Mouse (Mus musculus): Measurements from ENCODE around the gene Mroh3. TPM values are rescaled to one million over a fixed set of nuclear protein-coding genes. Genes with fewer than 3 reads are reported as not detected.

Mroh3 gene
- polyA plus RNA-seq, 1 experiment from 2014 or later: 0.20 TPM

DNA sequence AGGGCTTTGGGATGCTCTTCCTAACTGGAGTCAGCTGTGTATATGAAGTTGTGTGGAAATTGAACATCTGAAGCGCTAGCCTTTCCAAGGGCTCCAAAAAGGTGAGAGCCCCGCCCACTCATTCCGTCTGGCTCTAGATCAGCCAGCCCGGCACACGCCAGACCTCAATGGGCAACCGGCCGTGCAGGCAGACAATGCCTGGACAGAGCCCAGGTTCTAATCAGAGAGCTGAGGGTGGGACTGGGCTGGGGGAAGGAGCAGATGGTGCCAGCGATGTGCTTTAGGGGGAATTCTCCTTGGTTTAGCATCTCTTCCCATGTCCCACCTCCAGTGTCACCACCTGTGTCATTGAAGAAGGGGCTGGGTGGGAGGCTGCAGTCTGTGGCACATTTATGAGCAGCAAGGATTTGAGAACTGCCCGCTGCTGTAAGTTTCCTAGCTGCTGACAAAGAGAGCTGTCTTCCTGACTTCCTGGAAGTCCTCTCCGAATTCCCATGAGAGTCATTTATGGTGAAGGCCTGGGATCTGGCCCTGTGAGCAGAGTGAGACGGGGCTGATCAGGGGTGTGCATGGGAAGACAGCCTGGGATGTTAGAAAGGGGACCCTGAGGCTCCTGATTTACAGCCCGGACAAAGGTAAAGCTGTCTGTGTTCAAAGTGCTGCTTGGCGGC is 78.9 kb downstream of the Mroh3 start:
- Histone ChIP-seq H3K9me3 (no peaks in the 10 kb centered on the region), H3K4me2 (peak overlapping the region; percentile 80), H3K27ac (peak overlapping the region; percentile 91), H3K4me1 (peaks cover 82% of the 10 kb centered on the region), H3K27me3 (peaks cover 17% of the 10 kb centered on the region; the same call in 1 of the 2 replicates), H3K9ac (peak overlapping the region; percentile 83), H3K4me3 (replicated peaks) (peak overlapping the region; percentile 76), H3K36me3 (replicated peaks) (no peaks in the 10 kb centered on the region)
- 32% methylated on average over 13 of the region's 13 CpGs for WGBS
- ATAC-seq (ENCODE audit: low FRiP score): peak; percentile 2; the same call in 1 of the 2 replicates

DNA sequence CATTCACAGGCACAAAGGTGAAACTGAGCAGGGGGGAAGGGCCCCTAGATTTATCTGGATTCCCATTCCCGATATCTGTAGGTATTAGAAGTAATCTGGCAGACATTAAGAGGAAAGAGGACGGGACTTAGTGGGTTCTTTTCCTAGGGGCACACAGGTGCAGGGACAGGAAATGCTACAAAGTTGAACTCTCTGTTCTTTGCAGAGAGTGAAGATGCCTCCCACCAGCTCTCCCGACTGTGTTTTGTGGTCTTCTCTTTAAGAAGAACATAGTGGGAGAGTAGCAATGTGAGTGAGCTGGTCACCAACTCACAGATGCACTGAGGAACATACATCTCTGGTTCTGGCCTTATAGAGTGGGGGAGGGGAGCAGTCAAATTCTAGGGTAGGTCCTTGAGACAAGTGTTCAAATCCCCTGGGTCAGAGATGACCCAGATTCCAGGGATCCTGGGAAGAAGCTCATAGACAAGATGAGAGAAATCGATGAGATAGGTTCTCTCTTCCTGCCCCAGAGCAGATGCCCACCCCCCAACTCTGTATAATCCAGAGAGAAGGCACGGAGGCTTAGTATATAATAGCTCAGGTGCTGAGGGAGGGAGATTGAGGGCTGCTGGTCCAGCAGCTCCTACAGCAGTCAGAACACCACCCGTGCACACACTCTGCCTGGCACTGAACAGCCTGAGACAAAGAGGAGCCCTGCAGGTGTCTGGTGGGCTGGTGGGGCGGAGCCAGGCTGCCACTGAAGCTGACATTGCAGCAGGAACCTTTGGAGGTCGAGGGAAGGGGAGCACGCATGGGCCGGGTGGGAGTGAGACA is 80.0 kb downstream of the Mroh3 start:
- H3K4me1 ChIP-seq: peaks cover 70% of the 10 kb centered on the region
- 20% methylated on average over 10 of the region's 10 CpGs for WGBS

More for the DNA sequence above, 80.0 kb downstream of the Mroh3 start:
- Histone ChIP-seq H3K27me3 (peaks cover 17% of the 10 kb centered on the region; the same call in 1 of the 2 replicates), H3K4me2 (peak overlapping the region; percentile 80), H3K27ac (peak overlapping the region; percentile 91), H3K4me3 (replicated peaks) (peak overlapping the region; percentile 76), H3K36me3 (replicated peaks) (no peaks in the 10 kb centered on the region), H3K9ac (peak overlapping the region; percentile 83), H3K9me3 (no peaks in the 10 kb centered on the region)
- no peak for ATAC-seq (ENCODE audit: low FRiP score)

Other genes starting within 250 kb of the Mroh3 start
- not detected in 2 replicates for gene Igfn1, start 206.5 kb downstream of the Mroh3 start, polyA plus RNA-seq (2016; fragmentation: Nextera tagmentation; extraction: Ambion mirVana)
- gene Tmem9, start 204.7 kb downstream of the Mroh3 start, polyA plus RNA-seq (2016; fragmentation: Nextera tagmentation; extraction: Ambion mirVana): 126 and 128 TPM in 2 replicates
- gene Ascl5, start 162.0 kb downstream of the Mroh3 start, polyA plus RNA-seq (2016; fragmentation: Nextera tagmentation; extraction: Ambion mirVana): not detected in 2 replicates
- 0.10 and 0.17 TPM in 2 replicates for gene Cacna1s, start 160.1 kb downstream of the Mroh3 start, polyA plus RNA-seq (2016; fragmentation: Nextera tagmentation; extraction: Ambion mirVana)
- gene Kif21b, start 81.4 kb downstream of the Mroh3 start, polyA plus RNA-seq (2016; fragmentation: Nextera tagmentation; extraction: Ambion mirVana): 45.7 and 47.7 TPM in 2 replicates
- 13.9 and 15.1 TPM in 2 replicates for gene Inava, start 21.4 kb upstream of the Mroh3 start, polyA plus RNA-seq (2016; fragmentation: Nextera tagmentation; extraction: Ambion mirVana)
- not detected in 2 replicates for gene Gpr25, start 48.0 kb upstream of the Mroh3 start, polyA plus RNA-seq (2016; fragmentation: Nextera tagmentation; extraction: Ambion mirVana)
- 33.3 and 33.4 TPM in 2 replicates for gene Camsap2, start 133.3 kb upstream of the Mroh3 start, polyA plus RNA-seq (2016; fragmentation: Nextera tagmentation; extraction: Ambion mirVana)
- gene Ddx59, start 202.4 kb upstream of the Mroh3 start, polyA plus RNA-seq (2016; fragmentation: Nextera tagmentation; extraction: Ambion mirVana): 20.6 and 22.0 TPM in 2 replicates

All from forebrain, embryonic 12.5 days (tissue).